Mouse (Mus musculus) kidney, adult 2 months (tissue): ENCODE results near the gene Tex52.

Experiments used
- CTCF ChIP-seq: fragments of 200-500 bp; conservative IDR thresholded peaks from 2 replicates; pipeline ENCODE4 v1.5.1; 2011; ENCODE audit warnings: low read depth, mild to moderate bottlenecking, control low read depth, low read length, moderate library complexity, mixed read lengths; ENCODE audit not compliant: insufficient read depth, insufficient read length
- POLR2A ChIP-seq: fragments of 200-500 bp; IDR thresholded peaks from one replicate; pipeline ENCODE4 v1.6.1; 2011; ENCODE audit warnings: low read depth, low read length, control low read depth

GRCm38 (mm10) chr6:128423496-128424268, 48.4 kb downstream of the Tex52 start:
- TF ChIP-seq CTCF (no peak), POLR2A (no peak)
